Mouse (Mus musculus): ENCODE measurements at regions not wholly inside any gene's neighbourhood (a gene's known extent, or its start where the extent isn't known, plus 50 kb on each side); places are given as distances from the start of the nearest gene placed in this dataset.

DNA sequence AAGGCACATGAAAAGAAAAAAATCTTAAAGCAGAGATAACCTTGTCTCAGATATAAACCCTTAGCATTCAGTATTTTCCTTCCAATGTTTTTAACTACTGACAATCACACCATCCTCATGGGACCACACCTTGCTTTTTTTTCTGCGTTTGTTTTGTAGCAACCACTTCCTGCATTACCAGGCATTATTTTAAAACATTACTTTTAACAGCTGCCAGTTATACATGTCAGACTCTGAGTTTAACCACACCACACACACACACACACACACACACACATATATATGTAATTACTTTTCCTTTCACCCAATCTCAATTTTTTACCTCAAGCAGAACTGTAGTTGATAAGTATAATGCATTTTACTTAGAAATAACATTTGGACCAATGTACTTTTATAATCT is 128.8 kb upstream of the Atp2b1 start:
- TF ChIP-seq CTCF (IDR thresholded peaks at IDR 0.05; ENCODE audit: low read depth), result no peak
- no peak for TF ChIP-seq EP300 (optimal IDR thresholded peaks at IDR 0.05)
